Mouse (Mus musculus): ENCODE measurements around the gene Echdc2. TPM values are rescaled to one million over a fixed set of nuclear protein-coding genes. Genes with fewer than 3 reads are reported as not detected.
"Not testable (repeated sequence)": the region's sequence is repeated elsewhere in the genome, so short reads cannot be mapped to it uniquely, and the experiment has no call there.

Gene Echdc2
- total RNA-seq (2021) = 10 to 100 TPM; 16.5 to 17.7 TPM
- long read RNA-seq, partial matches to known transcripts = 0 of 8 reads
- long read RNA-seq, other reads (novel, unspliced or antisense) = 3 of 8 reads

- DNase-seq (ENCODE audit: low spot score in 2 of 2) = peak in 1 of 2 experiments; percentile 7
Observed at GRCm38 (mm10) chr4:108165152-108165895, at the start of gene Echdc2. TSS of gene Echdc2 (plus strand) at chr4:108165437.

- DNase-seq (ENCODE audit: low spot score in 2 of 2) = no peak
Observed at GRCm38 (mm10) chr4:108116466-108116865, 48.8 kb upstream of the Echdc2 start.

- DNase-seq (ENCODE audit: low spot score in 2 of 2) = peak in 1 of 2 experiments; percentile 12
Observed at GRCm38 (mm10) chr4:108117488-108117887, 47.7 kb upstream of the Echdc2 start.

GRCm38 (mm10) chr4:108117924-108118876, 47.0 kb upstream of the Echdc2 start:
- peak; percentile 90 to 94 for DNase-seq (ENCODE audit: low spot score in 2 of 2)

GRCm38 (mm10) chr4:108124104-108124503, 41.1 kb upstream of the Echdc2 start:
- no peak for DNase-seq (ENCODE audit: low spot score in 2 of 2)

GRCm38 (mm10) chr4:108126260-108126659, 39.0 kb upstream of the Echdc2 start:
- DNase-seq (ENCODE audit: low spot score in 2 of 2) = no peak

- no peak for DNase-seq (ENCODE audit: low spot score in 2 of 2)
Observed at GRCm38 (mm10) chr4:108127516-108127915, 37.7 kb upstream of the Echdc2 start.

- no peak for DNase-seq (ENCODE audit: low spot score in 2 of 2)
Observed at GRCm38 (mm10) chr4:108128339-108128738, 36.9 kb upstream of the Echdc2 start.

- no peak for DNase-seq (ENCODE audit: low spot score in 2 of 2)
Observed at GRCm38 (mm10) chr4:108130452-108130851, 34.8 kb upstream of the Echdc2 start.

- no peak for DNase-seq (ENCODE audit: low spot score in 2 of 2)
Observed at GRCm38 (mm10) chr4:108136938-108137337, 28.3 kb upstream of the Echdc2 start.

GRCm38 (mm10) chr4:108143178-108143577, 22.1 kb upstream of the Echdc2 start:
- not testable (repeated sequence) for DNase-seq (ENCODE audit: low spot score in 2 of 2)

GRCm38 (mm10) chr4:108143778-108144177, 21.5 kb upstream of the Echdc2 start:
- DNase-seq (ENCODE audit: low spot score in 2 of 2) = no peak

GRCm38 (mm10) chr4:108144880-108145279, 20.4 kb upstream of the Echdc2 start, which contains the start of gene Scp2:
TSS of gene Scp2 (minus strand) at chr4:108144998.
- no peak for DNase-seq (ENCODE audit: low spot score in 2 of 2)

- DNase-seq (ENCODE audit: low spot score in 2 of 2) = not testable (repeated sequence)
Observed at GRCm38 (mm10) chr4:108145554-108145953, 19.7 kb upstream of the Echdc2 start.

- DNase-seq (ENCODE audit: low spot score in 2 of 2) = not testable (repeated sequence)
Observed at GRCm38 (mm10) chr4:108155141-108155540, 10.1 kb upstream of the Echdc2 start.

- no peak for DNase-seq (ENCODE audit: low spot score in 2 of 2)
Observed at GRCm38 (mm10) chr4:108161936-108162335, 3.3 kb upstream of the Echdc2 start.

GRCm38 (mm10) chr4:108163291-108163690, 1.9 kb upstream of the Echdc2 start:
- no peak for DNase-seq (ENCODE audit: low spot score in 2 of 2)

- DNase-seq (ENCODE audit: low spot score in 2 of 2) = no peak
Observed at GRCm38 (mm10) chr4:108166874-108167273, 1.6 kb downstream of the Echdc2 start.

GRCm38 (mm10) chr4:108168056-108168455, 2.8 kb downstream of the Echdc2 start:
- DNase-seq (ENCODE audit: low spot score in 2 of 2) = no peak

- no peak for DNase-seq (ENCODE audit: low spot score in 2 of 2)
Observed at GRCm38 (mm10) chr4:108182278-108182677, 17.0 kb downstream of the Echdc2 start.

GRCm38 (mm10) chr4:108192821-108193323, 27.6 kb downstream of the Echdc2 start:
- DNase-seq (ENCODE audit: low spot score in 2 of 2) = no peak
